Mouse (Mus musculus) heart, adult 2 months (tissue): ENCODE measurements around the gene Hes6.
A peak's percentile ranks its signal among the peaks of the same experiment; 100 is the strongest.

Experiments used
- CTCF ChIP-seq: fragments of 200-600 bp; IDR thresholded peaks from 2 replicates; pipeline ENCODE4 v1.8.1; 2022; ENCODE audit warnings: antibody characterized with exemption, mild to moderate bottlenecking, moderate library complexity
- EP300 ChIP-seq: fragments of 200-500 bp; IDR thresholded peaks from 2 replicates; pipeline ENCODE4 v1.6.1; 2011; ENCODE audit warnings: low read depth, low read length, control low read depth; ENCODE audit not compliant: insufficient read depth
- POLR2A ChIP-seq: fragments of 200-500 bp; IDR thresholded peaks from 2 replicates; pipeline ENCODE4 v1.6.1; 2011; ENCODE audit warnings: mild to moderate bottlenecking, low read depth, low read length, control low read depth; ENCODE audit not compliant: insufficient read depth

DNA sequence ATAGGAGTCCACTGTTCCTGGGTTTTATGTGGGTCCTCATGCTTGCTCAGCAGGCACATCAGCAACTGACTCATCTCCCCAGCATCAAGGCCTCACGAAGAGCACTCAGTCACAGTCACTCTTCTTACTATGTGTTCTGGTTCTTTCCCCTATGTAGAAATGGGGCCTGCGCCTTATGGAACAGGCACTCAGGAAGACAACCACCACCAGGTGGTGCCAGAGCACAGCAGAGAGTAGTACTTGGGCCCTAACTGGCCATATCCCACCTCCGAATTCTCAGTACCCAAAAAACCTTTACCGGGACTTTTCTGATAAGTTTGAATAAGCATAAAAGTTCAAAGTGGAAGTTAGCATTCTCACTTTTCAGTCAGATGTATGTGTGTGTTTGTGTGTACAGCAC, 14.8 kb upstream of the Hes6 start:
- TF ChIP-seq CTCF (peak; percentile 95), POLR2A (no peak), EP300 (peak; percentile 93)
